Mouse (Mus musculus) embryo, embryonic 9.5 days (tissue): Measurements from ENCODE around the gene Cabin1.
A peak's percentile ranks its signal among the peaks of the same experiment; 100 is the strongest.
"Not testable (repeated sequence)": the region's sequence is repeated elsewhere in the genome, so short reads cannot be mapped to it uniquely, and the experiment has no call there.

ENCODE experiments used
- DNase-seq: peaks from one replicate; pipeline ENCODE4 v3.0.0-alpha.2; 2017; ENCODE audit errors: extremely low spot score

Gene Cabin1

DNA sequence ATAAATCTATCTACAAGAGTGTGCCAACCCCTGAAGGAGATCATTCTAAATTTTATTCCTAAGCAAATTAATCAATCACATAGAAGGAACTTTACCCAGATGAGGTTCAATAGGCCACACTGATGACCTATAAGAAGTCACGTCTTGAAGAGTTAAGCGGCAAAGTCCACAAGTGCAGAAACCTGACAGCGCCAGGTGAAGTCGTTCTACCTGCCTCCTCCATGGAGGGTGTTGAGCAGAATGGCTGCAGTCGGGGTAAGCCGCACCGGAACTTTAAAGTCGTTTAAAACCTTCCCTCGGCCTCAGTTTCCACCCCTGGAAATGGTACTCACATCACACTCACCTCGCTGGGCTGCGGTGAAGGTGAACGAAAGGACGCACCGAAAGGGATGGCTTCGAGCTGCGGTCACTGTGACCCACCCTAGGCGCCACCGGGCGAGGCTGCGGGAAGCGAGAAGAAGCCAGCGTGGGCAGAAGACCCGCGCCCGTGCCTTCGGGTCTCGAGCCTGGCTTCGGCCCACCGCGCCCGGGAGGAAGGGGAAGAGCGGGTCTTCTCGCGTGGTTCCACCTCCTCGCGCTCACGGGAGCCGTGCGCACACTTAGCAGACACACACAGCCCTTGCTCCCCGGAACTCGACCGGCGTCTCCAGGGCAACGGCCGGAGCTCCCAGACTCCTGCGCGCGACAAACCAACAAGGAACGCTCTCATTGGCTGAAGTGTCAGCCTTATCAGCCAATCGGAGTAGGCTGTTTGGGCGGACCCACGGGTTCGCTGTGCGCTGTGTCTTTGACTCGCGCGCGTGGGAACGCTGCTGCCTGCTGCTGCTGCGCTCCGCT is at the start of gene Cabin1:
Gene Cabin1, minus strand, starts transcription at position 660 of the 837 bp plus-strand sequence.
- DNase-seq = peak; percentile 96

DNA sequence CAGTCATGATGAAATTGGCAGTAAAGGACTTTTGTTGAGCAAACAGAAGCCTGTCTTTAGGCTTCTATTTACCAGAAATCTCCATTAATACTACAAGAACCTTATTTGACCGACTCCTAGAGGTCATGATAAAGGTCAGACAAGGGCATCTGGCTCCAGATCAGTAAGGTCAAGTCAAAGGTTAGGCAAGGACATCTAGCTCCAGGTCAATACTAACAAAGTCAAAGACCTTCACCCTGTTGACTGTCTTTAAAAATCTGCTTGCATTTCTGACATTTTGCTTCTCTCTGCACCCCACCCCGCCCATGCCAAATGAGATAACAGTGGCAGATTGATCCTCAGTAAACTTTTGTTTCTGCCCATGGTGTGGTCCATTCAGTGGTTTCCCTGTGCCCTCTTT is 40.1 kb upstream of the Cabin1 start:
- DNase-seq = no peak

DNA sequence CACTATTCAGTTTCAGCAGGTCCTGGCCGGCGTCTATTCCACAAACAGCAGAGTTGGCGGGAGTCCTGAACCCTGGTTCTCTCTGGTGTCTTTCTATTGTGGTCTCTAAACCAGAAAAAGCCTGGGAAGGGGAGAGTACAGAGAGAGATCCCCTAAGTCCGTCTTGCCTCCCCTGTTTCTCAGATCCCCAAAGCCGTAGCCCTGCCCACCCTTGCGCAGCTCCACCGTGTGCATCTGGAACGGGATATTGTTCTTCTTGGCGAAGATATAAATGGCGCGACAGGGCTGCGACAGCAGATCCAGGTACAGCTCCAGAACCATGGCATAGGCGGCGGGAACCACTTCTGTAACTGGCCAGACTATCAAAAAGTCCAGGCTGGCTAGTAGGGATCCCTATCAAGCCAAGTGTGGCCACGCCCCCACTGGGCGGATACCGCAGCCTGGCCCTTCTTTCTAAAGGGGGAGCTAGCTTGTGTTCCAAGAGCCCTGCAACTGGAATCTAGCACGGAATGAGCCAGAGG is 34.1 kb upstream of the Cabin1 start, which contains the start of gene Gstt1:
Gene Gstt1, minus strand, starts transcription at position 409 of the 521 bp plus-strand sequence.
- no peak for DNase-seq

DNA sequence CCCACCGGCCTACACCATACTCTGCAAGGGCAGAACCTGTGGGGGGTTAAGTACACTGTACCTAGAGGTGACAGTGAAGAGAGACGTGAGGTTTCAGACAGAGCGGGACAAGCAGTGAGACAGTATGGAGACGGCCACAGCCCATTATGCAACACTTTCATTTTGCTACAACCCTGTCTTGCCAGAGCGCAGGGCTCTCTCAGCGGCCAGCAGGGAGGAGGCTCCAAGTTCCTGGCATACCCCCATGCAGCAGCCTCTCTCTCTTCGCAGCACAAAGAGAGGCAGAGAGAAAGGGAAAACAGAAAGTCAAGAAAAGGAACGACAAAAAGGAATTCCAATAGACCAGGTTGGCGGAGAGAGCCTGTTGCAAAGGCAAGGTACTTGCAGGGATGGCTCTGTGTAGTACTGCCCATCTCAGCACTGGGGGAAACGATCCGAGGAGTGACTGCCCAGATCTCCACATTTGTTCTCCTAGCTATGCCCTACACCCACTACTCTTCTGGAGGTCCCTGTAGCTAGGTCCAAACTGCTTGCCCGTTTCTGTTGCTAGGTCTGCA is 33.6 kb upstream of the Cabin1 start:
- DNase-seq = peak; percentile 27

DNA sequence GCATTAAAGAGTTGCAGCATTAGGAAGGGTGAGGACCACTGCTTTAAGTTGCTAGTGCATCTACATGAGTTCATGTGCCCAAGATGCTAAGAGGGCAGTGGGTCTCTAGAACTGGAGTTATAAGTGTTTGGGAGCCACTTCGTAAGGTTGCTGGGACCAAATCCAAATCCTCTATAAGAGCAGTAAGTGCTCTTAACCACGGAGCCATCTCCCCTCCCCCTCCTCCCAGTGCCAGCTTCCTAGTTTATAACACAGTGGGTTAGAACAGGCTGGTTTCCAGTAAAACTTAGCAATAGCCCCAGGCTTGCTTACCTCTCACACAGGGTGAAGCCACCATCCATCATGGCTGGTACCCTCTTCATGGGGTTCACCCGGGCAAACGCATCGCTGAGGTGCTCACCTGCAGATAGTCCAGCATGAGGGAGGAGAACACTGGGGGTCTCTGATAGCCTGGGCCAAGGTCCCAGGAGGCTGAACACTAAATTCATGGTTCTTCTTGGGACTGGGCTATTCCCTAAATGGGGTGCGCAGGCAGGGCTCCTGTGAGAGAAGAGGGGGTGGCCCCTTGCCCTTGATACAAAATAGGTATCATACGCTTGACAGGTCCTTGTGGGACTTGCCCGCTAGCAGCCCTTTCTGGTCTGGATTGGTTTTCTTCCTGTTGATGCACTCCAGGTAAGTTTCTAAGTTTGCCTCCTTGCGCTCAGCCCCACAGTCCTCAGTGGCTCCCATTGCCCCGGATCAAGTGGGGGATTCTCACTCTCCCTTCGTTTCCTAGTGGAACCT is 32.8 kb upstream of the Cabin1 start:
- no peak for DNase-seq

DNA sequence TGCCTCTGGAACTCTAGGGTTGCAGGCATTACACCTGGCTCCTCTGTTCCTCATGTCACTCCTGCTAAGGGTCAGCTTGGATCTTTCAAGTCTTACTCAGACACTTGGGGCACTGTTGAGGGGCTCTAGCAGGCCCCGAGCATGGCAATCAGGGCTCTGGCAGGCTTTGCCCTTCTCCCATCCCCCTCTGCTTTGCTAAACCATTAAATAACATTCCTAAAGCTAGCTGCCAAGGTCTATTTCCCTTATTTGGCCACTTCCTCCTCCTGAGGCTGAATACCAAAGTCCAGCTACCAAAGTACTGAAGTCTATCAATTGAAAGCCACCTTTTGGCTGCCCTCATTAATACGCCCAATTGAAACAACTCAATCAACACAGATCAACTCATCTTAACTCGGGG is 30.7 kb upstream of the Cabin1 start:
- DNase-seq = peak; percentile 28

DNA sequence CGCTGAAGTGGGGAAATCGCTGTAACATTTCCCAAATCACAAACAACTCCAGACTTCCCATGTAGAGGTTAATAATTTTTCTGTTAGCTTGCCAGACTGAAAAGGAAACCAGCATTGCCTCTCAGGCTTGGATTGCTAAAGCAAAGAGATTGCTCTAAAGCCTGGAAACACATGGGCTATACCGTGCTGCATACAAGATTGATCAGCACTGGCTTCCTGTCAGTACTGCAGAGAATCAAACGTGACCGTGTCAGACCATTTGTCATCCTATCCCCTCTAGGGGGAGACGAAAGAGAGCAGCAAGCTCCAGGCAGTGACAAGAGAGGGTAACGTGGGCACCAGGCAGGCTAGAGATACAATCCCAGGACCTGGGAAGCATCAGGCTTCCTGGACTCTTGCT is 26.6 kb upstream of the Cabin1 start:
- no peak for DNase-seq

DNA sequence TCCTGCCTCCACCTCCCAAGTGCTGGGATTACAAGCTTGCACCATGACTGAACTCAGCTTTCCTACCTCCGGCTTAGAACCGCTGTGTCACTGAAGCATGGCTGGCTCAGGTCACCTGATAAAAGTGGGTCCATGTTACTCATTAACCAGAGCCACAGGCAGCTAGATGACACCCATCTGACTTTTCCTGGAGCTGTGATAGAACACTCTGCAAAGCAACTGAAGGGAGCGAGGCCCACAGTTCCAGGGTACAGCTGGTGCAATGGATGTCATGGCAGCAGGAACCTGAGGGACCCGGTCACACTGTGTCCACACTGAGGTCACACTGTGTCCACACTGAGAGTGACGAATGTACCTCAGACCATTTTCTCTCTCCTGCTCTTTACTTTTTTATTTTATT is 25.7 kb upstream of the Cabin1 start:
- no peak for DNase-seq

DNA sequence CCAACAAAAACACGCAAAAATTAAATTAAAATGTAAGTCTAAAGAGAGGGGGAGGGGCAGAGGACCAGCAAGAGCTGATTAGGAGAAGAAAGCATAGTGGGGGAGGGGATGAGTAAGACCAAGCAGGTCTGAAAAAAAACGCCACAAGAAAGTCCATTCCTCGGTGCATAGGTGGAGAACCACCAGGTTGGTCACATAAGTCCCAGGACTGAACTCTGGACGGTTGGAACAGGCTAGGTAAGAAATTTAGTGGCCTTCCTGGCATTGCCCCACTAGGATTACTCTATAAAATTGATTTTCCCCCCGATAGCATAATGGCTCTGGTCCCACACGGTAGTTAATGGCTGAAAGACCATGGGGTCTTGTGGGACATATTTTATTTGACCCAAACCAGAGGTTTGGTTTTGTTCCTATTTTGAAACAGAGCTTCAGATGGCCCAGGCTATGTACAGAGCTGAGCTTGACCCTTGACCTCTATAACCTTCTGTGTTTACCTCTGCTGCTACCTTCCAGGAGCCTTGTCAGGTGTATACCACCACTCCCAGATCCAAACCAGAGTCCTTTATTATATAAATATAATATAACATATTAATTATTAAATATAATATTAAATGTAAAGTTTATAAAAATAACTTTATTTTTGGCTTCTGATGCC is 25.1 kb upstream of the Cabin1 start:
- no peak for DNase-seq

DNA sequence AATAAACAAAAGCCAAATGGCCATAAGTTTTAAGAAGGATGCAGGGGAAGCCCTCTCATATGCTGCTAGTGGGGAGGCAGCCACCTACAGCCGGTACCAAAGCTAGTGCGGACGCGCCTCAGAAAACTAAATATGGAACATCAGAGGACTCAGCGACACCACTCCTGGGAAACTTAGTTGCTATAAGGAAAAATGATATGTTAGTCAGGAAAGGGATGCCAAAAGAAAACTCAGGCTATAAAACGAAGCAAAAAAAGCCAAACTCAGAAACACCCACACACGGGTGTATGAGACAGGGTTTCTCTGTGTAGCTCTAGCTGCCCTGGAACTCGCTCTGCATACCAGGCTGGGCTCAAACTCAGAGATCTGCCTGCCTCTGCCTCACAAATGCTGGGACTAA is 24.1 kb upstream of the Cabin1 start:
- DNase-seq = no peak

DNA sequence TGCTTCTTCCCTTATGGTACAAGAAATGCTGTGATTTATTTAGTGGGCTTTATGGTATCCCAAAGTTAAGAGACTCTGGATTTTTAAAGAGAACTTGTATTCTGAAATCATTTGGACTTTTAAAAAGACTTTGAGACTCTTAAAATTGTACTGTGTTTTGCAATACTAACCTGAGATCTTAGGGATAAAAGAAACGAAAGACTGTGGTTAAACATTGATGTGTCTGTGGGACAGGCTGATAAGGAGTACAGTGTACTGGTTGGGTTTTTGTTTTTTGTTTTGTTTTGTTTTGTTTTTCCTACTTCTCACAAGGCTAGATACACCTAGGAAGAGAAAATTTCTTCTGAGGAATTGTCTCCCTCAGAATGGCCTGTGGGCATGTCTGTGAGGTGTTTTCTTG is 21.3 kb upstream of the Cabin1 start:
- DNase-seq = no peak

DNA sequence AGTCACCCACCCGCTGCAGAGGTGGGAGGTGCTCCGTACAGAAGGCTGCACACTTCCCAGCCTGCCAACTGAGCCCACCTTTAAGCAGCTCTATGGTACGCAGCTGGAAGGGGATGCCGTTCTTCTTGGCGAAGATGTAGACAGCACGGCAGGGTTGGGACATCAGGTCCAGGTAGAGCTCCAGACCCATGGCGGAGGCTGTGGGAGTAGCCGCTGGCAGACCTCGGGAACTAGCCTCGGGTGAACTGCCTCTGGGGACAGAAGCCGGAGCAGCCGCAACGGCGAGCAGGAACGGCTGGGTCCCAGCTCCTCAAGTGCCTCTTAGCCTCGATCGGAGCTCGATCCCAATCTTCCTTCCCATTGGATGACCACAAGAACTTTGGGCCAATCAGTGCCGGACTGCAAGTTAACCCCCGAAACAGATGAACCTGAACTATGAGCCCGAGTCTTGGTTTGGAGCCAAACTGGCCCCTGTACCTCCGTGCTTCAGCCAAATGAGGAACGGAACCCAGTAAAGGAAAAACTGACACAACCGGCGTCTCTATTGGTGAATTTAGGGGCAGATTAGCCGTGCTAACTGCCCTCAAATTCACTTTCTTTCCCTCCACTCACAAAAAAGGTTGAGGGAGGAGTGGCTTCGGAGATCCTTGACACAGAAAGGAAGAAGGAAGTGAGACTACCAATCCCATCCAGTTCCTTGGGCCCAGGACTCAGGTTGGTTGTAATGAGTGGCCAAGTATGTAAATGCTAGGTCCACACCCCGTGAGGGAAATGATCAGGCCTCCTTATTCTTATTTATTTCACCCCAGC is 16.8 kb upstream of the Cabin1 start, which contains the start of the genes Gm20441 and Gstt3:
Gene Gm20441, minus strand, starts transcription at position 186 of the 810 bp plus-strand sequence.
Gene Gstt3, minus strand, starts transcription at position 646 of the 810 bp plus-strand sequence.
- peak; percentile 61 for DNase-seq

DNA sequence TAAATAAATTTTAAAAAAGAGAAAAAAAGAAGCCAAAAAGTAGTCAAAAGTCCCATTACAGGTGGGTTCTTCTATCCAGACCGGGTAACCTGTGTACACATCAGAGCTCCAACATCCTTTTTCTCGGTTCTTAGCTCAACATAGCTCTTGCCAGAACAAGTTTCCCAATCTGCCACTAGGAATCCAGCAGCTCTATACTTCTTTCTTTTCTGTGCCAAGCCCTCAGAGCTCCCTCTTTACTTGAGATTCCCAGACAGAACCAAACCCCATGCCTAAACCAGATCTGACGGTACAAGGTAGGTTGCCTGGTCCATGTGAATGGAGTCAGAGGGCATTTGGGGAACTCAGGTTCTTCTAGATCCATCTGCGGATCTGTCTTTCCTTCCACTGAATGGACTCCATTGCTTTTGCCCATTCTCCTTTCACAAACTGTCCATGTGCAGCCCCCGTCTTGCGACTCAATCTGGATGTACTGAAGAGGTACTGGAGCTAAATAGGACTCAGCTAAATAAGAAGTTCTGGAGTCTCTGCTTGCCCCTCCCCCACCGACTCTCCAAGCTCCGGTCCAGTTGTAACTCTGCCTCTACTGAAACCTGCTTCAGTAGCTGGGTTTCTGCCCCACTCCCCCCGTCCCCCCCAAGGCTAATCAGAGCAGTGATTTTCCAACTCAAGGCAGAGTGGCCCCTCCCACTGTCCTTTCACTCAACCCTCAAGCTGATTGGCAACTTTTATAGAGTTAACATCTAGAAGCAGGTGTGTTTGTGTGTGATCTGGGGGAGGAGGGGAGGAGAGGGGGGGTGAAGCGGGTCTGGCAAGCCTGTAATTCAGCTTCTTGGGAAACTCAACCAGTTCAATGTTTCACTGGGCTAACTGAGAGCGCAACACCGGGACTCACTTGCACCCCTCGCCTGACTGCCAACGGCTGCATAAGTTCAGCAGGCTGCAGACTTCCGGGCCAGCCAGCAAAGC is 15.3 kb upstream of the Cabin1 start:
- DNase-seq = no peak

DNA sequence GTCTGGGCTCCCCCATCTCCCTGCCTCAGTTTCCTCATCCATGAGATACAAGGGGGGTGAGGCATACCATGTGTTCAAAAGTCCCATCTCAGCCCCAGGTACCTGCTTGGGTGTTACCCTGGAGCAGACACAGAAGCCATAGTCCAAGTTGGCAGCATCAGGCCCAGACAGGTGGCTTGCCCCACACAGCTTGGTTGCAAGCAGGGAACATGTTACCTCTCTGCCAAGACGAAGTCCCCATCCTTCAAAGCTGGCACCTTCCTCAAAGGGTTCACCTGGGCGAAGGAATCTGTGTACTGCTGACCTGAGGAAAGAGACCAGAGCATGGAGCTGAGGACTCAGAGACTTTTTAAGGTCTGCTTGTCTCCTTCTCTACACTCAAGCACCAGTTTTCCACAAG is 13.7 kb upstream of the Cabin1 start:
- no peak for DNase-seq

DNA sequence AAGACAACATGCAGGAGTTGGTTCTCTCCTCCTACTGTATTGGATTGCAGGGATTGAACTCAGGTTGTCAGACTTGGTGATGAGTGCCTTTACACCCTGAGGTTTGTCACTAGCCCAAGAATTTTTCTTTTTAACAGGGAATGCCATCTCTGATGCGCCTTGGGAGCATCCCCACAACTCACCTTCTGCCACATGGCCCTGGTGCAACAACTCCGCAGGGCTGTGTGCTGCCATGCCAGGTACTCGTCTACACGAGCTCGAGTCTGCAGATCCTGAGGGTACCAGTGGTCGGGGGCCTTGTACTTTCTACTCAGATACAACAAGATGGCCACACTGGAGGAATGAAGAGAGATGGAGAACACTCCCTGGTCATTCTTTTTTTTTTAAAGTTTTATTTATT is 12.4 kb upstream of the Cabin1 start:
- DNase-seq = no peak

DNA sequence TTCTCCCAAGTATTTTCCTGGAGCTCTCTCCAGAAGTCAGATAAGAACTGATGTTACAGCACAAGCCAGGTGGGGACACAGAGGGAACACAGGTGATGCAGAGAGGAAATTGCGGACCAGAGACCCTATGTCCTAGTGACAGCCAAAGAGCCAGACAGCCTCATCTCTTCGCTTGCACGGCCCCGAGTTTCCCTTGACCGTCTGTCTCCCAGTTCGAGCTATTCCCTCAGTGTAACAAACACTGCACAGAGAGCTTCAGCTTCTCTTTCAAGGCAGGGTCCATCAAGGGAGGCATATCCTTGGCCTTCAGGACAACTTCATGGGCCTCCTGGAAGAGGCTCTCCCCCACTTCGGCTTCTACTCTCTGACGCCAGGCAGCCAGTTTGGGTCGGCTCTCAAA is 10.4 kb upstream of the Cabin1 start:
- no peak for DNase-seq

DNA sequence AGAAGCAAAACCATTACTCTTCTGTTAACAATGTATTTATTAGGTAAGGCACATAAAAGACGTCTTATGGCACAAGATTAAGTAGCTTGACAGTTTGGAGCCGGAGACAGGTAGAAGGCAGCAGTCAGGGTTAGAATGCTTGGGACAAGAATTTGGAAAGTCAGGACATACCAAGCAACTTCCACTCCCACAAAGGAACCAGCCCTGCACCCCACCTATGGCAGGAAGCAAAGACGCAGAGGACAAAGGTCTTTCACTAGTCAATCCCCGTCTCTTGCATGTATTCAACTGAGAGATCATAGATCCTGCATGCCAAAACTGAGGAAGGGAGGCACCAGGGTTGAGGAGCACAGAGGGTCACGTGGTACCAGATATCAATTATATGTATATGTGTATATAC is 10.0 kb upstream of the Cabin1 start:
- no peak for DNase-seq

DNA sequence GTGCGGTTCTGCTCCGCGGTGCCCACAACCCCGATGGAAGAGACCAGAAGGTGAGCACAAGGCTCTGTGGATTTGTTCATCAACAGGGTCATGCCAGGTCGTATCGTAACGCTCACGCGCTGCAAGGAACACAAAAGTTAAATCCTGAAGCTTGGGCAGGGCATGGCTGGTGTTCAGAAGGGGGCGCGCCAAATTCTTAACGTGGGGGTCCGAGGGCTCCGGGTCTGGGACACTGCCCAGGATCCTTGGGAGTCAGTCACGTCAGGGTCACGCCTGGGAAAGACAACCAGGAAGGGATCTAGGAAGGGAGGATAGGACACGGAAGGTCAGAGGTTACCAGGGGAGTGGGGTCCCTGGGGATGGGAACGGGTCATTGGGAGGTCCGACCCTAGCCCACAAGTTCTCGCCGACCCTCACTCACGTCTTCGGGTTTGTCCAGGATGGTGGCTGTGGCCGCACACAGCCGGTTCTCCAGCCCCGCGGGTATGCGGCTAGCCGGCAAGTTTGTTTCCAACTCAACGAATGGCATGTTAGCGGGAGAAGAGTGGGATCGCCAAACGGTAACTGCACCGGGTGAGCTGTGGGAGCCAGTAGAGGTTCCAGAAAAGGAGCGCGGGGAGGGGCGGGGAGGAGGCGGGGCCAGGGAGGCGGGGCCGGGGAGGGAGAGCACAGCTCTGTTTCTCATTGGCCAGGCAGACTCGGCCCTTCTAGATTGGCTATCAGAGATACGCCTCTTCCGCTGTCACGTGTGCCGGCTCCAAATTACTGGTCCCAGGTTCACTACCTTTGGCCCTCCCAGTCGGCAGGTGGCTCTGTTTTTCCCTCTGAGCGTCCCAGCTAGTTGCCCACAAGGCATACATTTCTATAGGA is 8.9 kb upstream of the Cabin1 start, which contains the start of gene Ddt:
Gene Ddt, minus strand, starts transcription at position 620 of the 870 bp plus-strand sequence.
- DNase-seq = peak; percentile 92

DNA sequence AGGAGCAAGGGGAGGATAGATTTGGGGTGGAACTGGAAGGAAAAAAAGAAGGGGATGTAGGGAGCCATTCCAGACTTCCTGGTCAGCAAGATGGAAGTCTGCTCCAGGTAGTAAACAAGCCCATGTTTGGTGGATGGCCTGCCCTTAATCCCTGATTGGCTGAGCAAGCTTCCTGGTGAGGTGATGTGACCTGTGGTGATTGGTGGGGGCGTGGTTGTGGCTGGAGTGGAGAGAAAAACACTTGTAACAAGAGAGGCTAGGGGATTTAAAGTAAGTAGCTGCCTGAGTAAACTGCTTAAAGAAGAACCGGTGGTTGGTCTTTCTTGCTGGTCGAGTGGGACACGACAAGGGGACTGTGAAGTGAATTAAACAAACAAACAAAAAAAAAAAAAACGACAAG is 3.6 kb upstream of the Cabin1 start:
- not testable (repeated sequence) for DNase-seq
